Mouse (Mus musculus) myocyte (in vitro differentiated cells): ENCODE measurements around the gene Slc25a13. TPM values are rescaled to one million over a fixed set of nuclear protein-coding genes. Genes with fewer than 3 reads are reported as not detected.

Experiments used
- H3K27me3 ChIP-seq: one replicate; pipeline ENCODE4 v1.6.1; 2011; ENCODE audit not compliant: control insufficient read depth, insufficient read depth, insufficient read length
- H3K36me3 ChIP-seq: one replicate; pipeline ENCODE4 v1.6.1; 2011; ENCODE audit not compliant: control insufficient read depth, insufficient read depth
- H3K4me2 ChIP-seq: one replicate; pipeline ENCODE4 v1.6.1; 2011; ENCODE audit warnings: low read depth, control low read depth
- H3K4me3 ChIP-seq: one replicate; pipeline ENCODE4 v1.5.1; 2011; ENCODE audit warnings: mild to moderate bottlenecking, control low read depth, moderate library complexity
- H3K79me2 ChIP-seq: one replicate; pipeline ENCODE4 v1.6.1; 2011; ENCODE audit not compliant: control insufficient read depth, insufficient read depth
- H3ac ChIP-seq: one replicate; pipeline ENCODE4 v1.6.1; 2011; ENCODE audit not compliant: control insufficient read depth, insufficient read length
- CEBPB ChIP-seq: IDR thresholded peaks from 2 replicates; pipeline ENCODE4 v1.6.1; 2011; ENCODE audit warnings: mild to moderate bottlenecking, moderate library complexity; ENCODE audit not compliant: poor library complexity, insufficient read depth, severe bottlenecking
- E2F4 ChIP-seq: IDR thresholded peaks from one replicate; pipeline ENCODE4 v1.6.1; 2011; ENCODE audit warnings: mild to moderate bottlenecking, control low read depth, moderate library complexity; ENCODE audit not compliant: insufficient read depth
- MAX ChIP-seq: IDR thresholded peaks from one replicate; pipeline ENCODE4 v1.6.1; 2011; ENCODE audit warnings: low read depth, mild to moderate bottlenecking, control low read depth
- MYOD1 ChIP-seq, 3 experiments: IDR thresholded peaks; one replicate each; pipeline ENCODE4 v1.6.1; 2011; ENCODE audit warnings: control low read depth in 2 of 3, low read depth in 2 of 3, mild to moderate bottlenecking in 2 of 3, moderate library complexity in 1 of 3; ENCODE audit not compliant: insufficient read length in 2 of 3, control insufficient read depth in 1 of 3
- MYOG ChIP-seq, 3 experiments: IDR thresholded peaks; one replicate each; pipeline ENCODE4 v1.6.1; 2011; ENCODE audit warnings: control low read depth in 2 of 3, low read depth in 2 of 3, mild to moderate bottlenecking in 2 of 3; ENCODE audit not compliant: insufficient read length in 2 of 3, control insufficient read depth in 1 of 3, insufficient read depth in 1 of 3
- POLR2A ChIP-seq: IDR thresholded peaks from one replicate; pipeline ENCODE4 v1.6.1; 2011; ENCODE audit warnings: low read depth, mild to moderate bottlenecking, control low read depth, moderate library complexity; ENCODE audit not compliant: insufficient read length
- POLR2AphosphoS2 ChIP-seq: IDR thresholded peaks from one replicate; pipeline ENCODE4 v1.6.1; 2011; ENCODE audit warnings: low read depth, control low read depth; ENCODE audit not compliant: insufficient read length
- REST ChIP-seq: IDR thresholded peaks from one replicate; pipeline ENCODE4 v1.6.1; 2011; ENCODE audit warnings: mild to moderate bottlenecking, control low read depth, moderate library complexity; ENCODE audit not compliant: insufficient read depth, insufficient read length
- SRF ChIP-seq: IDR thresholded peaks from one replicate; pipeline ENCODE4 v1.6.1; 2011; ENCODE audit warnings: low read depth; ENCODE audit not compliant: control insufficient read depth, insufficient read length
- TCF12 ChIP-seq: IDR thresholded peaks from one replicate; pipeline ENCODE4 v1.6.1; 2011; ENCODE audit warnings: mild to moderate bottlenecking, control low read depth; ENCODE audit not compliant: poor library complexity, insufficient read depth, severe bottlenecking
- TCF3 ChIP-seq: IDR thresholded peaks from one replicate; pipeline ENCODE4 v1.6.1; 2011; ENCODE audit warnings: low read depth, control low read depth; ENCODE audit not compliant: insufficient read length
- USF1 ChIP-seq: IDR thresholded peaks from one replicate; pipeline ENCODE4 v1.6.1; 2011; ENCODE audit warnings: low read depth, mild to moderate bottlenecking, control low read depth, moderate library complexity
- polyA plus RNA-seq: library from polyadenylated mRNA; unstranded; fragments of >200 nt; fragmentation: generic; extraction: Trizol; gene quantifications from one replicate; pipeline ENCODE4 v1.2.1, GENCODE M21; 2012; ENCODE audit warnings: missing spikeins

Gene Slc25a13
- polyA plus RNA-seq, 1 experiment = 0.42 TPM

DNA sequence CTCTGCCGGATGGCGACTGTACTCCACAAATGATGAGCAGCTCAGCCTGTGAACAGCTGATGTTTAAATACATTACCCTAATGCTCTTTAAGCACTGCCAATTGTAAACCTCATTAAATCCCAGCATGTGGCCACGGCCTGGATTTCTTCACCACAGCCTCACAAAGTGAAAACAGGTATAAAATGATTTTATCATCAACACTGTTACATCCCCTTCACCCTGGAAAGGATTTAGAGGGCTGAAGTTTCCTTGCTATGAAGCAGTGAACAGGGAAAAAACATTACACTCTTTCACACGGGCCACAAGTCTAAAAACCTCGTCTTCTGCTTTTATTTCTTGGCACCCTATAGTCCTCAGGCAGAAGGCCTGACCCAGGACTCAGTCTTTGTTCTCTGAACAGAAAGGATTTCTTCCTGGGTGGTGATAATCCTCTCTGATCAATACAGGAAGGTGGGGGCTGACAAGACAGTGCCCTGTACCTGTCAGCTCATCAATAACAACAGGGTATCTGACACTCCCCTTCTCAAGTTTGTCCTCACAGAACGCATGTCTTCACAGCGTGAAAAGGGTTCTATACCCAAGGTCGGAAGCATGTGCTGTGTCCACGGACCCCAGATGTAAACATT lies 42.9 kb downstream of the Slc25a13 start:
- no peaks in the 10 kb centered on the region for H3K79me2 ChIP-seq
- H3K27me3 ChIP-seq = no peaks in the 10 kb centered on the region
- H3K4me2 ChIP-seq = no peak overlapping the region
- H3K4me3 ChIP-seq = no peak overlapping the region
- TF ChIP-seq MYOD1 (IDR thresholded peaks at IDR 0.05; ENCODE audit: control insufficient read depth in 1 of 3, insufficient read length in 2 of 3, low read depth in 2 of 3) (no peak), SRF (no peak), CEBPB (no peak), POLR2AphosphoS2 (no peak), REST (no peak), TCF3 (no peak), POLR2A (no peak), MYOG (IDR thresholded peaks at IDR 0.05; ENCODE audit: control insufficient read depth in 1 of 3, insufficient read depth in 1 of 3, insufficient read length in 2 of 3, low read depth in 2 of 3) (no peak), USF1 (no peak), MAX (no peak), TCF12 (no peak), E2F4 (no peak)
- H3K36me3 ChIP-seq = no peaks in the 10 kb centered on the region
- H3ac ChIP-seq = no peak overlapping the region

DNA sequence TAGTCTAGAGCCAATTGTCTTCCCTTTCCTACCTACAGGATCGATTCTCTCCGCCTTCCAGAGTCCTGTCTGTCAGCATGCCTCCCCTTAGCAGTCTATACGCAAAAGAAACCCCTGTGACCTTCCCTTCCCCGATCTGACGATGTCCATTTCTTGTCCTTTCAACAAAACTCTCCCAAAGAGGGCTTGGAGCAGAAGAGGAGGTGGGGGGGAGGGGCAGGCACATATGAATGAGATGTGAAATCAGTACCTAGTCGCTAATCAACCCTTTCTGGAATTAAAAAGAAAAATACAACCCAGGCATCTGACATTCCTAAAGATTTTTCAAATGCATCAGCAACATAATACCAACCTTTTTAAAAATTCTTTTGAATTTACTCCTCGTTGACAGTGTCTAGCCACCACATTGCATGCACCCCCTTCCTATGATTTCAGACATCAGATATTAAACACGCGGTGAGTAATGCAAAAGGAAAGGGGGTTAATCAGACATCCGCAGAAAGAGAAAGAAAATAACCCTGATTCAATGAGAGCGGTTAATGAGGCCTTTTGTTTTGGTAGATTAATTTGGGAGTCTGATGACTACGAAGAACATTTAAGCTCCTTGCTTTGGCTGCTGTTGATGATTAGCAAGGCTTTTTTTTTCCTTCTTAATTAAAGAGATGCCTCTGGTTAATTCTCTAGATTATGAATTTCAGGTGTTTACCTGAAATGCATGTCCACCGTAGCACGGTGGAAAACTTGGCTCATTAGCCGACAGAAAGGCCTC lies 43.6 kb downstream of the Slc25a13 start:
- Histone ChIP-seq H3K27me3 (no peaks in the 10 kb centered on the region), H3K4me2 (no peak overlapping the region), H3K79me2 (no peaks in the 10 kb centered on the region), H3K4me3 (no peak overlapping the region), H3K36me3 (no peaks in the 10 kb centered on the region), H3ac (no peak overlapping the region)
- TF ChIP-seq USF1 (no peak), TCF12 (no peak)

DNA sequence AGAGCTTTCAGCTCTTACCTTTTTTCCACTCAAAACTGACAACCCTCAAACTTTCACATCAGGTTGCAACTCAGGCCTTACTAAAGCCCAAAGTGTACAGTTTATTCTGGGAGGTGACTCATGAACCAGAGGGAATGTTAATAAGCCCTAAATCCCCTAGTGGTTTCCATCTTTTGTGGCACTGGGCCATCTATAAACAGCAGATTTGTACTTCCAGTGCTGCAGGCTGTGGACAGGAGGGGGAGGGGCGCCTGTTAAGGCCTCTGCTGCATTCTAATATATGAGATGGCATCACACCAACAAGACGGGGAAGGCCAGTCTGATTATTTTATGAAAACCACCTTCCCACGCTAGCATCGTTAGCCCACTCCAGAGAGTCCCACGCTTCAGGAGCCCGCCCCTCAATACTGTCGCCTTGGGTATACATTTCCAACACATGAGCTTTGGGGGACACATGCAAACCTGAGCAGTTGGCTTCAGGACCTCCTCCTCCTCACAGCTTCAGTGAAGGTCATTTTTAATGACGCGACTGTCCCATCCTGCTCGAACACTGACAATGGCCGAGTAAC lies 48.3 kb downstream of the Slc25a13 start:
- no peak overlapping the region for H3K4me2 ChIP-seq
- TF ChIP-seq TCF3 (no peak), MYOG (IDR thresholded peaks at IDR 0.05; ENCODE audit: control insufficient read depth in 1 of 3, insufficient read depth in 1 of 3, insufficient read length in 2 of 3, low read depth in 2 of 3) (no peak), USF1 (no peak), REST (no peak), MYOD1 (IDR thresholded peaks at IDR 0.05; ENCODE audit: control insufficient read depth in 1 of 3, insufficient read length in 2 of 3, low read depth in 2 of 3) (no peak), POLR2A (no peak), CEBPB (no peak), POLR2AphosphoS2 (no peak), MAX (no peak), SRF (no peak), TCF12 (no peak), E2F4 (no peak)

DNA sequence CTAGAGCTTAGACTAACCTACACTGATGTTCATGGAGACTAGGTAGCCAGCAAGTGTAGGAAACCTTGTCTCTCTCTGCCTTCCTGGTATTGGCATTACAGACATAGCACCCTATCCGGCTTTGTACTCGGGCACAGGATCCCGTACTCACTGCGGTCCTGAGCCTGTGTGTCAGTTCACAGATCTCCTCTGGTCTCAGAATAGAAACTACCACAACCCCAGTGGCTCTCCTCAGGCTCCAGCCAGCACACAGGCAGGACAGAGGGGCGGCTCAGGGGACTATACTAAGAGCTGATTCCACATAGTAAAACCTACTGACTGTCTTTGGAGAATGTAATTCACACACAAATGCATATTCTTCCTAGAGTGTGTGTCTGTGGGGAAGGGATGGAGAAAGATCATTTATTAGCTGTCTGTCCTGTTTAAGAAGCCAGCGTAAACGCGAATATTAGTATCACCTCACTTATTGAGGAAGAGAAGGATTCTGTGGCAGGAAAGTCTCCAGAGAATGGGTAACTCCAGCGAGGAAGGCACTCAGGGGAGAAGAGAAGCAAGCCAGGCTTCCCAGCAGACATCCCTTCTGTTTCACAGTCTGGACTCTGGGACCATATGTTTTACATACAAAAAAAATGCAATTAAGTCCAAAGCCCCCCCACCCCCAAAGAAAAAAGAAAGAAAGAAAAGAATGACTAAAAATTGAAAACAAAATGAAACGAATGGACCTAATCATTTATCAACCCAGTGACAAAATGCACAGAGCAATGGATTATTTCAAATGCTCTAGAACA lies 49.4 kb downstream of the Slc25a13 start:
- H3K79me2 ChIP-seq = no peaks in the 10 kb centered on the region

More for the DNA sequence above, 48.3 kb downstream of the Slc25a13 start:
- H3K4me3 ChIP-seq = no peak overlapping the region
- H3K27me3 ChIP-seq = no peaks in the 10 kb centered on the region
- no peaks in the 10 kb centered on the region for H3K79me2 ChIP-seq
- H3ac ChIP-seq = no peak overlapping the region
- no peaks in the 10 kb centered on the region for H3K36me3 ChIP-seq

More for the DNA sequence above, 49.4 kb downstream of the Slc25a13 start:
- TF ChIP-seq POLR2AphosphoS2 (no peak), USF1 (no peak), TCF3 (no peak), MYOD1 (IDR thresholded peaks at IDR 0.05; ENCODE audit: control insufficient read depth in 1 of 3, insufficient read length in 2 of 3, low read depth in 2 of 3) (no peak), POLR2A (no peak)
- H3ac ChIP-seq = no peak overlapping the region
- no peak overlapping the region for H3K4me3 ChIP-seq
- H3K4me2 ChIP-seq = no peak overlapping the region
- no peaks in the 10 kb centered on the region for H3K27me3 ChIP-seq
- no peaks in the 10 kb centered on the region for H3K36me3 ChIP-seq
